Mouse (Mus musculus): ENCODE measurements around the gene Tnfrsf14.

Gene Tnfrsf14

GRCm38 (mm10) chr4:154928395-154929087, at the start of gene Tnfrsf14:
Tnfrsf14 (minus strand) TSS chr4:154928563.
- no peak for DNase-seq (ENCODE audit: low spot score in 2 of 2)

GRCm38 (mm10) chr4:154974163-154974611, 45.8 kb upstream of the Tnfrsf14 start:
- no peak for DNase-seq (ENCODE audit: low spot score in 2 of 2)

GRCm38 (mm10) chr4:154972546-154972945, 44.2 kb upstream of the Tnfrsf14 start:
- DNase-seq (ENCODE audit: low spot score in 2 of 2), result no peak

GRCm38 (mm10) chr4:154967173-154967572, 38.8 kb upstream of the Tnfrsf14 start:
- DNase-seq (ENCODE audit: low spot score in 2 of 2), result no peak

- no peak for DNase-seq (ENCODE audit: low spot score in 2 of 2)
Measured at GRCm38 (mm10) chr4:154965856-154966255, 37.5 kb upstream of the Tnfrsf14 start.

- no peak for DNase-seq (ENCODE audit: low spot score in 2 of 2)
Measured at GRCm38 (mm10) chr4:154964581-154965235, 36.3 kb upstream of the Tnfrsf14 start.

GRCm38 (mm10) chr4:154963901-154964580, 35.7 kb upstream of the Tnfrsf14 start, which contains the start of gene Pank4:
Pank4 (plus strand) TSS chr4:154964123.
- DNase-seq (ENCODE audit: low spot score in 2 of 2), result peak; percentile 85 to 87

GRCm38 (mm10) chr4:154963190-154963836, 35.0 kb upstream of the Tnfrsf14 start:
- no peak for DNase-seq (ENCODE audit: low spot score in 2 of 2)

GRCm38 (mm10) chr4:154962683-154963082, 34.3 kb upstream of the Tnfrsf14 start:
- DNase-seq (ENCODE audit: low spot score in 2 of 2), result no peak

- no peak for DNase-seq (ENCODE audit: low spot score in 2 of 2)
Measured at GRCm38 (mm10) chr4:154961911-154962310, 33.5 kb upstream of the Tnfrsf14 start.

- DNase-seq (ENCODE audit: low spot score in 2 of 2), result no peak
Measured at GRCm38 (mm10) chr4:154961226-154961738, 32.9 kb upstream of the Tnfrsf14 start.

- peak in 1 of 2 experiments; percentile 53 for DNase-seq (ENCODE audit: low spot score in 2 of 2)
Measured at GRCm38 (mm10) chr4:154960690-154961225, 32.4 kb upstream of the Tnfrsf14 start, which contains the start of gene Hes5. Hes5 (plus strand) TSS chr4:154960923.

- DNase-seq (ENCODE audit: low spot score in 2 of 2), result no peak
Measured at GRCm38 (mm10) chr4:154960021-154960689, 31.8 kb upstream of the Tnfrsf14 start.

GRCm38 (mm10) chr4:154958621-154959020, 30.3 kb upstream of the Tnfrsf14 start:
- DNase-seq (ENCODE audit: low spot score in 2 of 2), result no peak

- no peak for DNase-seq (ENCODE audit: low spot score in 2 of 2)
Measured at GRCm38 (mm10) chr4:154958171-154958570, 29.8 kb upstream of the Tnfrsf14 start.

GRCm38 (mm10) chr4:154957289-154957993, 29.1 kb upstream of the Tnfrsf14 start:
- DNase-seq (ENCODE audit: low spot score in 2 of 2), result peak in 1 of 2 experiments; percentile 53

- no peak for DNase-seq (ENCODE audit: low spot score in 2 of 2)
Measured at GRCm38 (mm10) chr4:154956604-154957003, 28.2 kb upstream of the Tnfrsf14 start.

- no peak for DNase-seq (ENCODE audit: low spot score in 2 of 2)
Measured at GRCm38 (mm10) chr4:154952461-154953241, 24.3 kb upstream of the Tnfrsf14 start.

GRCm38 (mm10) chr4:154949589-154949982, 21.2 kb upstream of the Tnfrsf14 start:
- DNase-seq (ENCODE audit: low spot score in 2 of 2), result no peak

Measured in frontal cortex, postnatal 25 days (tissue).